Mouse (Mus musculus): ENCODE data around the gene Muc1.
A peak's percentile ranks its signal among the peaks of the same experiment; 100 is the strongest.
"Not testable (repeated sequence)": the region's sequence is repeated elsewhere in the genome, so short reads cannot be mapped to it uniquely, and the experiment has no call there.

Gene Muc1

GRCm38 (mm10) chr3:89210731-89211130 lies 18.1 kb upstream of the Muc1 start:
- no peak for DNase-seq

GRCm38 (mm10) chr3:89213803-89214530 lies 14.9 kb upstream of the Muc1 start:
- DNase-seq, result peak; percentile 91

GRCm38 (mm10) chr3:89214681-89215411 lies 14.0 kb upstream of the Muc1 start, which contains the start of gene Thbs3:
TSS of gene Thbs3 (plus strand) at chr3:89215180.
- DNase-seq, result no peak

- DNase-seq, result peak; percentile 87
Observed at GRCm38 (mm10) chr3:89215853-89216252, 13.0 kb upstream of the Muc1 start.

- DNase-seq, result not testable (repeated sequence)
Observed at GRCm38 (mm10) chr3:89216407-89216806, 12.4 kb upstream of the Muc1 start.

- DNase-seq, result no peak
Observed at GRCm38 (mm10) chr3:89218271-89218670, 10.6 kb upstream of the Muc1 start.

- DNase-seq, result no peak
Observed at GRCm38 (mm10) chr3:89219546-89219945, 9.3 kb upstream of the Muc1 start.

- DNase-seq, result no peak
Observed at GRCm38 (mm10) chr3:89221167-89221566, 7.7 kb upstream of the Muc1 start.

- DNase-seq, result no peak
Observed at GRCm38 (mm10) chr3:89224796-89225195, 4.1 kb upstream of the Muc1 start.

GRCm38 (mm10) chr3:89225321-89225815 lies 3.5 kb upstream of the Muc1 start:
- no peak for DNase-seq

GRCm38 (mm10) chr3:89225918-89226317 lies 2.9 kb upstream of the Muc1 start:
- DNase-seq, result peak; percentile 62

- no peak for DNase-seq
Observed at GRCm38 (mm10) chr3:89226361-89226760, 2.5 kb upstream of the Muc1 start.

- no peak for DNase-seq
Observed at GRCm38 (mm10) chr3:89226900-89227299, 2.0 kb upstream of the Muc1 start, which contains the start of gene Mtx1. TSS of gene Mtx1 (minus strand) at chr3:89227088.

- peak; percentile 94 for DNase-seq
Observed at GRCm38 (mm10) chr3:89227307-89228179, 1.3 kb upstream of the Muc1 start.

- peak; percentile 70 for DNase-seq
Observed at GRCm38 (mm10) chr3:89228180-89228549, 692 bp upstream of the Muc1 start.

GRCm38 (mm10) chr3:89229276-89229675 lies 419 bp downstream of the Muc1 start:
- DNase-seq, result no peak

- DNase-seq, result no peak
Observed at GRCm38 (mm10) chr3:89230561-89230960, 1.7 kb downstream of the Muc1 start.

- no peak for DNase-seq
Observed at GRCm38 (mm10) chr3:89231345-89231744, 2.5 kb downstream of the Muc1 start.

GRCm38 (mm10) chr3:89231772-89232275 lies 3.0 kb downstream of the Muc1 start:
- no peak for DNase-seq

GRCm38 (mm10) chr3:89232614-89233013 lies 3.8 kb downstream of the Muc1 start:
- DNase-seq, result no peak

- no peak for DNase-seq
Observed at GRCm38 (mm10) chr3:89233562-89234110, 4.8 kb downstream of the Muc1 start.

- DNase-seq, result no peak
Observed at GRCm38 (mm10) chr3:89236516-89236915, 7.7 kb downstream of the Muc1 start.

GRCm38 (mm10) chr3:89237682-89238081 lies 8.8 kb downstream of the Muc1 start:
- DNase-seq, result no peak
